Mouse (Mus musculus) CH12.LX (cell line): ENCODE measurements around the gene Slc9b1. TPM values are rescaled to one million over a fixed set of nuclear protein-coding genes. Genes with fewer than 3 reads are reported as not detected.

Experiments used
- DNase-seq: peaks from one replicate; pipeline ENCODE4 v3.0.0-alpha.2; 2013; ENCODE audit errors: extremely low read depth
- H3K27ac ChIP-seq: 2 replicates; pipeline ENCODE4 v1.5.1; 2012; ENCODE audit warnings: low read depth, mild to moderate bottlenecking, control low read depth, moderate library complexity; ENCODE audit not compliant: insufficient read depth
- H3K27me3 ChIP-seq: replicated peaks from 2 replicates; pipeline ENCODE3; 2012; ENCODE audit warnings: inconsistent platforms
- H3K36me3 ChIP-seq, 2 experiments: replicated peaks in 1 of 2; 2 replicates each; pipeline versions ENCODE3 to v1.6.1; 2012; ENCODE audit warnings: inconsistent platforms in 1 of 2, low read length in 1 of 2, mild to moderate bottlenecking in 1 of 2, mixed read lengths in 1 of 2, moderate library complexity in 1 of 2; ENCODE audit not compliant: control insufficient read depth in 1 of 2, insufficient read depth in 1 of 2
- H3K4me1 ChIP-seq, 2 experiments: 2 replicates each; pipeline ENCODE4 v1.6.1; 2012; ENCODE audit warnings: inconsistent platforms in 1 of 2, moderate library complexity in 1 of 2; ENCODE audit not compliant: insufficient read depth in 2 of 2, control insufficient read depth in 1 of 2
- H3K4me2 ChIP-seq: 2 replicates; pipeline ENCODE4 v1.6.1; 2012; ENCODE audit warnings: low read depth, mild to moderate bottlenecking, control low read depth; ENCODE audit not compliant: poor library complexity, insufficient read depth, severe bottlenecking
- H3K4me3 ChIP-seq, 3 experiments: fragments of 150-350 bp in 1 of 3; sonication (generic) in 1 of 3; replicated peaks in 1 of 3; 2 replicates each; pipeline versions ENCODE3 to v1.5.1; 2011 to 2012; ENCODE audit warnings: low read depth in 2 of 3, low read length in 2 of 3, mild to moderate bottlenecking in 2 of 3, moderate library complexity in 2 of 3, control low read depth in 1 of 3, improper control_type of control experiment in 1 of 3, inconsistent platforms in 1 of 3, mixed read lengths in 1 of 3; ENCODE audit not compliant: poor library complexity in 1 of 3
- H3K79me2 ChIP-seq: replicated peaks from 2 replicates; pipeline ENCODE4 v1.6.1; 2012; ENCODE audit warnings: mild to moderate bottlenecking, moderate library complexity; ENCODE audit not compliant: control insufficient read depth, poor library complexity, insufficient read depth, severe bottlenecking; ENCODE audit errors: extremely low read depth
- H3K9ac ChIP-seq: 2 replicates; pipeline ENCODE4 v1.6.1; 2012; ENCODE audit warnings: low read depth, mild to moderate bottlenecking, control low read depth, moderate library complexity; ENCODE audit not compliant: insufficient read depth
- H3K9me3 ChIP-seq: replicated peaks from 2 replicates; pipeline ENCODE3; 2012; ENCODE audit warnings: low read length, inconsistent platforms, mixed read lengths
- BHLHE40 ChIP-seq: IDR thresholded peaks from 2 replicates; pipeline ENCODE4 v1.6.1; 2011; ENCODE audit warnings: mild to moderate bottlenecking, low read depth, low read length, improper control_type of control experiment
- CHD1 ChIP-seq: IDR thresholded peaks from 2 replicates; pipeline ENCODE4 v1.6.1; 2012; ENCODE audit warnings: low read depth, low read length, improper control_type of control experiment, inconsistent platforms
- CHD2 ChIP-seq: IDR thresholded peaks from 2 replicates; pipeline ENCODE4 v1.6.1; 2011; ENCODE audit warnings: low read length, improper control_type of control experiment
- CTCF ChIP-seq, 2 experiments: IDR thresholded peaks in 1 of 2; conservative IDR thresholded peaks in 1 of 2; 2 replicates each; pipeline ENCODE4 v1.5.1; 2011 to 2012; ENCODE audit warnings: low read depth in 2 of 2, low read length in 2 of 2, improper control_type of control experiment in 1 of 2, inconsistent platforms in 1 of 2, mild to moderate bottlenecking in 1 of 2, moderate library complexity in 1 of 2
- E2F4 ChIP-seq: IDR thresholded peaks from 2 replicates; pipeline ENCODE4 v1.6.1; 2011; ENCODE audit warnings: low read depth, low read length, improper control_type of control experiment; ENCODE audit not compliant: insufficient replicate concordance
- ELF1 ChIP-seq: IDR thresholded peaks from 2 replicates; pipeline ENCODE4 v1.6.1; 2014; ENCODE audit warnings: low read depth, mild to moderate bottlenecking, inconsistent platforms, low read length, improper control_type of control experiment
- GABPA ChIP-seq: IDR thresholded peaks from 2 replicates; pipeline ENCODE4 v1.6.1; 2012; ENCODE audit warnings: low read depth, low read length, improper control_type of control experiment, inconsistent platforms; ENCODE audit not compliant: insufficient replicate concordance
- HCFC1 ChIP-seq: IDR thresholded peaks from 2 replicates; pipeline ENCODE4 v1.6.1; 2012; ENCODE audit warnings: low read depth, mild to moderate bottlenecking, inconsistent platforms, low read length, improper control_type of control experiment
- IRF4 ChIP-seq: IDR thresholded peaks from 2 replicates; pipeline ENCODE4 v1.6.1; 2014; ENCODE audit warnings: low read depth, mild to moderate bottlenecking, inconsistent platforms, low read length, improper control_type of control experiment
- JUN ChIP-seq: IDR thresholded peaks from 2 replicates; pipeline ENCODE4 v1.6.1; 2011; ENCODE audit warnings: low read depth, mild to moderate bottlenecking, low read length, improper control_type of control experiment, moderate library complexity; ENCODE audit not compliant: insufficient read depth
- JUND ChIP-seq: conservative IDR thresholded peaks from 2 replicates; pipeline ENCODE4 v1.6.1; 2011; ENCODE audit warnings: low read depth, low read length, improper control_type of control experiment
- KAT2A ChIP-seq: IDR thresholded peaks from 2 replicates; pipeline ENCODE4 v1.6.1; 2012; ENCODE audit warnings: low read length, improper control_type of control experiment, inconsistent platforms; ENCODE audit not compliant: insufficient replicate concordance
- MAFK ChIP-seq: IDR thresholded peaks from 2 replicates; pipeline ENCODE4 v1.6.1; 2011; ENCODE audit warnings: low read length, improper control_type of control experiment; ENCODE audit not compliant: insufficient replicate concordance
- MAX ChIP-seq: IDR thresholded peaks from 2 replicates; pipeline ENCODE4 v1.6.1; 2011; ENCODE audit warnings: low read length, improper control_type of control experiment
- MAZ ChIP-seq: IDR thresholded peaks from 2 replicates; pipeline ENCODE4 v1.6.1; 2012; ENCODE audit warnings: low read depth, mild to moderate bottlenecking, inconsistent platforms, low read length, improper control_type of control experiment, moderate library complexity
- MEF2A ChIP-seq: IDR thresholded peaks from 2 replicates; pipeline ENCODE4 v1.6.1; 2014; ENCODE audit warnings: low read depth, mild to moderate bottlenecking, inconsistent platforms, low read length, improper control_type of control experiment, borderline replicate concordance
- MXI1 ChIP-seq: IDR thresholded peaks from 2 replicates; pipeline ENCODE4 v1.6.1; 2011; ENCODE audit warnings: mild to moderate bottlenecking, low read depth, low read length, improper control_type of control experiment
- NELFE ChIP-seq: IDR thresholded peaks from 2 replicates; pipeline ENCODE4 v1.6.1; 2011; ENCODE audit warnings: low read depth, low read length, improper control_type of control experiment
- PAX5 ChIP-seq: IDR thresholded peaks from 2 replicates; pipeline ENCODE4 v1.6.1; 2012; ENCODE audit warnings: low read length, inconsistent platforms, mixed read lengths
- POLR2A ChIP-seq: IDR thresholded peaks from 2 replicates; pipeline ENCODE4 v1.6.1; 2011; ENCODE audit warnings: low read depth, mild to moderate bottlenecking, improper control_type of control experiment, low read length
- POLR2AphosphoS2 ChIP-seq: IDR thresholded peaks from 2 replicates; pipeline ENCODE4 v1.6.1; 2011; ENCODE audit warnings: low read depth, low read length, improper control_type of control experiment
- RAD21 ChIP-seq: IDR thresholded peaks from 2 replicates; pipeline ENCODE4 v1.6.1; 2011; ENCODE audit warnings: low read depth, mild to moderate bottlenecking, low read length, improper control_type of control experiment, moderate library complexity
- RCOR1 ChIP-seq: conservative IDR thresholded peaks from 2 replicates; pipeline ENCODE4 v1.6.1; 2012; ENCODE audit warnings: low read depth, mild to moderate bottlenecking, inconsistent platforms, low read length, improper control_type of control experiment
- SIN3A ChIP-seq: IDR thresholded peaks from 2 replicates; pipeline ENCODE4 v1.6.1; 2012; ENCODE audit warnings: low read length, improper control_type of control experiment, inconsistent platforms
- SMC3 ChIP-seq: IDR thresholded peaks from 2 replicates; pipeline ENCODE4 v1.6.1; 2011; ENCODE audit warnings: low read depth, low read length, improper control_type of control experiment
- TBP ChIP-seq: conservative IDR thresholded peaks from 2 replicates; pipeline ENCODE4 v1.6.1; 2011; ENCODE audit warnings: low read depth, low read length, improper control_type of control experiment
- TCF12 ChIP-seq: IDR thresholded peaks from 2 replicates; pipeline ENCODE4 v1.6.1; 2014; ENCODE audit warnings: low read depth, mild to moderate bottlenecking, inconsistent platforms, low read length, improper control_type of control experiment
- UBTF ChIP-seq: IDR thresholded peaks from 2 replicates; pipeline ENCODE4 v1.6.1; 2012; ENCODE audit warnings: low read depth, mild to moderate bottlenecking, inconsistent platforms, low read length, improper control_type of control experiment, moderate library complexity
- ZKSCAN1 ChIP-seq: IDR thresholded peaks from 2 replicates; pipeline ENCODE4 v1.6.1; 2012; ENCODE audit warnings: low read depth, inconsistent platforms, low read length, improper control_type of control experiment, borderline replicate concordance
- ZMIZ1 ChIP-seq: IDR thresholded peaks from 2 replicates; pipeline ENCODE4 v1.6.1; 2012; ENCODE audit warnings: low read depth, mild to moderate bottlenecking, inconsistent platforms, low read length, improper control_type of control experiment
- ZNF384 ChIP-seq: IDR thresholded peaks from 2 replicates; pipeline ENCODE4 v1.6.1; 2012; ENCODE audit warnings: low read depth, low read length, improper control_type of control experiment, inconsistent platforms
- dilution Hi-C: fragments of 300-500 bp; cut with MboI; formaldehyde crosslinking; loops from 2 replicates; pipeline ENCODE4 v1.14.3; 2020; ENCODE audit warnings: low sequenced_read_pairs; ENCODE audit not compliant: extremely low pct_unique_long_range_greater_than_20kb, extremely low pct_ligation_motif_present
- in situ Hi-C: fragments of 300-500 bp; cut with MboI; formaldehyde crosslinking; loops from 3 replicates; pipeline ENCODE4 v1.14.3; 2019; ENCODE audit warnings: low sequenced_read_pairs, low pct_ligation_motif_present, low pct_unique_long_range_greater_than_20kb, mixed read lengths
- polyA plus RNA-seq: library from polyadenylated mRNA; unstranded; fragments of >175 nt; gene quantifications from 2 replicates; pipeline ENCODE4 v1.2.1, GENCODE M21; 2012; ENCODE audit warnings: low read depth; ENCODE audit not compliant: insufficient read length
- total RNA-seq, 2 experiments: library from RNA; depleted of rRNA; stranded (reverse); fragments of 300-350 nt in 1 of 2; fragments of >200 nt in 1 of 2; gene quantifications; 2 replicates each; pipeline ENCODE4 v1.2.3; 2012 to 2014

The Slc9b1 gene
- total and polyA plus RNA-seq, 3 experiments, result 1.9 to 3.1 (median 2.7) TPM

DNA sequence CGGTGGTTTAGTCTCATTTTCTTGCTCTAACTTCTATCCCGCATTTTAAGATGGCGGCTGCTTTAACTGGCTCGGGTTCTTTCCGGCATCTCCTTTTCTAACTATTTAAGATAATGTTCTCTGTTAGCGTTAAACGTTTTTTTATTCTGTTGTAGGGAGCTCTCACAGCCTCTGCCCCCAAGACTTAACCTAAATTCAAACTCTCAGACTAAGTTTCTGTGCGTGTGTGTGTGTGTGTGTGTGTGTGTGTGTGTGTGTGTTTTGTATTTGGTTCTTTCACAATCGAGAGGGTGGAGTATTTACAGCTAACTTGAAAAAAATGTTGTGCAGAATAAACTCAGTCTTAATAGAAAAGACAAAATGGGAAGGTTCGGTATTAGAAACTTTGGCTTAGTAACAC, 92.8 kb downstream of the Slc9b1 start:
- Histone ChIP-seq H3K27ac (no peak overlapping the region), H3K4me1 (peaks cover 0 to 57% of the 10 kb centered on the region in 2 experiments; a peak in 2 of 4 replicates), H3K4me3 (peak overlapping the region; percentile 81 to 94 (median 83)), H3K9ac (peak overlapping the region; percentile 98), H3K79me2 (peaks cover 49% of the 10 kb centered on the region)
- in situ Hi-C loops, result no loop called here
- no peak for DNase-seq
- dilution Hi-C loops, result no loop called here
- no peak for TF ChIP-seq NELFE
- TF ChIP-seq CHD1, result no peak
- TF ChIP-seq TBP, result no peak
- no peak for TF ChIP-seq ELF1
- no peak for TF ChIP-seq PAX5
- TF ChIP-seq ZKSCAN1, result no peak
- no peak for TF ChIP-seq KAT2A
- no peak for TF ChIP-seq MXI1
- no peak for TF ChIP-seq MAFK
- TF ChIP-seq CTCF (conservative IDR thresholded peaks at IDR 0.05 in 1 of 2, IDR thresholded peaks at IDR 0.05 in 1 of 2; ENCODE audit: low read depth in 2 of 2, low read length in 2 of 2), result no peak
- TF ChIP-seq E2F4, result no peak
- TF ChIP-seq RCOR1, result no peak
- TF ChIP-seq POLR2A, result no peak
- TF ChIP-seq POLR2AphosphoS2, result no peak
- TF ChIP-seq SMC3, result no peak
- TF ChIP-seq UBTF, result no peak
- TF ChIP-seq, all 38 proteins: peak for 0
- Histone ChIP-seq H3K9me3 (no peaks in the 10 kb centered on the region), H3K4me2 (peak overlapping the region; percentile 38), H3K36me3 (peaks cover 9 to 58% of the 10 kb centered on the region in 2 experiments), H3K27me3 (no peaks in the 10 kb centered on the region)

DNA sequence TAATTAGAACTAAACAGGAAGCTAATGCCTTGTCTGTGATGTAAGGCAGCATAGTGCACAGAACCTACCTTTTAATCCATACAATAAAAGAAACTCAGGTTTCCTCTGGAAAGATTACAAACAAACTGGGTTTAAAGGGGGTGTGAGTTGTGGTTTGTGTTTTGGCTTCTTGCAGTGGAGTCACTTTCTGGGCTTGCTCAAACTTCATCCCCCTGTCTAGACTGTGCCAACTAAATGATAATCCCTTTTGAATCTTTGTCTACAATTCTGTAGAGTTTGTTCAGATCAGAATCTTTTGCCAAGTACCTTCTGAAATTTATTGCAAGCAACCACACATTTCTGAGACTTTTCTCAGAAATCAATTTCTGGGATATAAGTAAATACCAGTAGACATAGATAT, 97.1 kb downstream of the Slc9b1 start:
- dilution Hi-C loops, result no loop called here
- Histone ChIP-seq H3K4me1 (peaks cover 0 to 75% of the 10 kb centered on the region in 2 experiments; a peak in 2 of 4 replicates), H3K9ac (no peak overlapping the region), H3K36me3 (peaks cover 15 to 91% of the 10 kb centered on the region in 2 experiments), H3K4me2 (peak overlapping the region; percentile 38; the same call in 1 of the 2 replicates), H3K27ac (no peak overlapping the region), H3K27me3 (no peaks in the 10 kb centered on the region), H3K9me3 (no peaks in the 10 kb centered on the region), H3K79me2 (peaks cover 71% of the 10 kb centered on the region), H3K4me3 (no peak overlapping the region)
- in situ Hi-C loops, result no loop called here
- no peak for DNase-seq
- TF ChIP-seq ZNF384 (no peak), MAFK (no peak), MEF2A (0 out of 2 replicates have a peak, but pooled peaks have one; percentile 26), GABPA (no peak), JUND (no peak), CTCF (conservative IDR thresholded peaks at IDR 0.05 in 1 of 2, IDR thresholded peaks at IDR 0.05 in 1 of 2; ENCODE audit: low read depth in 2 of 2, low read length in 2 of 2) (no peak), ELF1 (no peak), TCF12 (no peak), SMC3 (no peak), CHD1 (peak; percentile 58; the same call in 1 of the 2 replicates), ZKSCAN1 (no peak), TBP (no peak), RAD21 (no peak), BHLHE40 (no peak), KAT2A (no peak), POLR2AphosphoS2 (peak; percentile 13; the same call in 1 of the 2 replicates), MAZ (0 out of 2 replicates have a peak, but pooled peaks have one; percentile 33), CHD2 (no peak), SIN3A (no peak), MAX (no peak), HCFC1 (no peak), PAX5 (no peak), E2F4 (0 out of 2 replicates have a peak, but pooled peaks have one; percentile 35), IRF4 (no peak), ZMIZ1 (peak; percentile 49; the same call in 1 of the 2 replicates), JUN (no peak)
